Comparison of ENCODE assay signal across 11 mouse cellular contexts in the genomic region with DNA sequence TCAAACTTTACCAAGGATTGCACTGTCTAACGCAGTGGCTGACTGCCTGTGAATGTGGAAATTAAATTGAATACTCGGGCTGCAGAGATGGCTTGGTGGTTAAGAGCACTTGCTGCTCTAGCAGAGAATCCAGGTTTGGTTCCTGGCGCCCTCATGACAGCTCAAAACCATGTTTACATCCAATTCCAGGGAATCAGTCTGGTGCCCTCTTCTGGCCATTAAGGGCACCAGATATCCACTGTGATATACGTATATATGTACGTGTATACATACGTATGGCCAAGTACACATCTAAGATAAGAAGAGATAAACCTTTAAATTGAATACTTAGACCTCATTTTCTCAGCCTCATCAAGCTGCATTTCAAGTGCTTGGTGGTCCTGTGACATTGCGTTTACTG. TPM values are rescaled to one million over a fixed set of nuclear protein-coding genes. Genes with fewer than 3 reads are reported as not detected.
DNase-seq lines count a peak whose midpoint lies in the region; ATAC-seq and TF ChIP-seq lines count a peak whose summit lies in the region.
"Had no signal": no experiment of that assay in that cellular context is flagged by ENCODE, and none has a peak within 500 bp of the region (broad histone marks: within the 10 kb centered on the region; RNA-seq: fewer than 3 reads in every experiment).

No protein-coding gene starts in this region.

- no peaks in the 10 kb centered on the region for H3K9me3 ChIP-seq in embryonic facial prominence, embryonic 11.5 days (replicated peaks; ENCODE audit: control insufficient read depth, low read length)
- H3K9me3 ChIP-seq in embryonic facial prominence, embryonic 10.5 days: no peaks in the 10 kb centered on the region
- H3K9me3 ChIP-seq in kidney, embryonic 15.5 days (replicated peaks): no peaks in the 10 kb centered on the region
- peaks cover 5% of the 10 kb centered on the region for H3K9me3 ChIP-seq in CH12.LX (replicated peaks; ENCODE audit: low read length)
- no peaks in the 10 kb centered on the region; the same call in 1 of the 2 replicates for H3K9me3 ChIP-seq in hindbrain, embryonic 10.5 days

- peaks cover 5% of the 10 kb centered on the region for H3K27me3 ChIP-seq in embryonic facial prominence, embryonic 11.5 days (ENCODE audit: control insufficient read depth, insufficient read depth, low read length)
- peaks cover 14% of the 10 kb centered on the region for H3K27me3 ChIP-seq in embryonic facial prominence, embryonic 10.5 days (replicated peaks; ENCODE audit: low read depth, poor library complexity, severe bottlenecking)
- H3K27me3 ChIP-seq in kidney, adult 2 months (replicated peaks; ENCODE audit: control insufficient read depth, insufficient read depth, low read length): no peaks in the 10 kb centered on the region
- peaks cover 4% of the 10 kb centered on the region; the same call in 1 of the 2 replicates for H3K27me3 ChIP-seq in kidney, embryonic 15.5 days
- H3K27me3 ChIP-seq in CH12.LX (replicated peaks): no peaks in the 10 kb centered on the region
- H3K27me3 ChIP-seq in hindbrain, embryonic 10.5 days (ENCODE audit: insufficient read depth, poor library complexity, severe bottlenecking): peaks cover 18% of the 10 kb centered on the region

- TF ChIP-seq RAD21 in CH12.LX (IDR thresholded peaks at IDR 0.05; ENCODE audit: low read depth, low read length): peak; percentile 25

- in situ Hi-C loops in CH12.LX (cut with MboI; ENCODE audit: low pct_ligation_motif_present, low pct_unique_long_range_greater_than_20kb, low sequenced_read_pairs): loop anchor here (5.0 kb wide), 1 partner anchor 34 kb away; no protein-coding TSS in a partner anchor

- WGBS in embryonic facial prominence, embryonic 11.5 days: 91% methylated on average over 7 of the region's 7 CpGs
- 95% methylated on average over 7 of the region's 7 CpGs for WGBS in embryonic facial prominence, embryonic 10.5 days
- whole genome bisulfite sequencing in kidney, adult 2 months: 91% methylated on average over 7 of the region's 7 CpGs
- 91% methylated on average over 7 of the region's 7 CpGs for WGBS in kidney, embryonic 15.5 days
- 92% methylated on average over 7 of the region's 7 CpGs for WGBS in hindbrain, embryonic 10.5 days

- 0 out of 2 replicates have a peak, but pooled peaks have one; percentile 9 for TF ChIP-seq CTCF in kidney, adult 2 months (conservative IDR thresholded peaks at IDR 0.05; ENCODE audit: insufficient read depth, insufficient read length, low read depth, low read length)
- peak in 1 of 2 experiments; percentile 63; a peak in 2 of 4 replicates for TF ChIP-seq CTCF in CH12.LX (conservative IDR thresholded peaks at IDR 0.05 in 1 of 2, IDR thresholded peaks at IDR 0.05 in 1 of 2; ENCODE audit: low read depth in 2 of 2, low read length in 2 of 2)
- peak; percentile 25; the same call in 1 of the 2 replicates for TF ChIP-seq CTCF in brain, embryonic 14.5 days (IDR thresholded peaks at IDR 0.05; ENCODE audit: borderline replicate concordance, extremely low read depth, insufficient read depth, insufficient read length)

- dilution Hi-C loops in CH12.LX (cut with MboI; ENCODE audit: extremely low pct_ligation_motif_present, extremely low pct_unique_long_range_greater_than_20kb, low sequenced_read_pairs): no loop called here

- no peak for ATAC-seq in embryonic facial prominence, embryonic 11.5 days (replicated peaks; ENCODE audit: insufficient number of reproducible peaks, low FRiP score, low TSS enrichment, low read depth)
- no peak for ATAC-seq in kidney, embryonic 15.5 days (replicated peaks; ENCODE audit: low FRiP score)
- ATAC-seq: inflammation-experienced regulatory T-cells, adult 6 months had no signal

- DNase-seq in embryonic facial prominence, embryonic 11.5 days (ENCODE audit: low spot score): peak; percentile 47
- DNase-seq in embryonic facial prominence, embryonic 10.5 days (ENCODE audit: low spot score): no peak
- DNase-seq in kidney, adult 2 months: no peak
- DNase-seq in CH12.LX (ENCODE audit: extremely low read depth): no peak
- no peak for DNase-seq in brain, embryonic 14.5 days (ENCODE audit: low read depth)
- DNase-seq in hindbrain, embryonic 10.5 days (ENCODE audit: low spot score): no peak
- no peak for DNase-seq in ovary, postnatal 10 days (ENCODE audit: low spot score)
- DNase-seq: cerebellum, postnatal 14 days had no signal

- H3K79me2 ChIP-seq in CH12.LX (replicated peaks; ENCODE audit: control insufficient read depth, extremely low read depth, insufficient read depth, poor library complexity, severe bottlenecking): peaks cover 44% of the 10 kb centered on the region

- H3K4me1 ChIP-seq in embryonic facial prominence, embryonic 11.5 days (ENCODE audit: control insufficient read depth, insufficient read depth, low read length): peaks cover 11% of the 10 kb centered on the region
- H3K4me1 ChIP-seq in embryonic facial prominence, embryonic 10.5 days: peaks cover 74% of the 10 kb centered on the region
- peaks cover 6% of the 10 kb centered on the region; the same call in 1 of the 2 replicates for H3K4me1 ChIP-seq in kidney, adult 2 months (ENCODE audit: control insufficient read depth, insufficient read depth, low read length)
- H3K4me1 ChIP-seq in kidney, embryonic 15.5 days: peaks cover 71% of the 10 kb centered on the region
- H3K4me1 ChIP-seq in CH12.LX (ENCODE audit: control insufficient read depth in 1 of 2, insufficient read depth in 2 of 2): peaks cover 11 to 38% of the 10 kb centered on the region in 2 experiments
- H3K4me1 ChIP-seq in hindbrain, embryonic 10.5 days (replicated peaks): peaks cover 79% of the 10 kb centered on the region

- no peak overlapping the region for H3K4me3 ChIP-seq in embryonic facial prominence, embryonic 11.5 days (ENCODE audit: low read depth, low read length)
- no peak overlapping the region for H3K4me3 ChIP-seq in embryonic facial prominence, embryonic 10.5 days
- H3K4me3 ChIP-seq in kidney, adult 2 months (ENCODE audit: insufficient read depth, low read depth, low read length): no peak overlapping the region
- H3K4me3 ChIP-seq in kidney, embryonic 15.5 days (replicated peaks): no peak overlapping the region
- no peak overlapping the region for H3K4me3 ChIP-seq in CH12.LX (replicated peaks in 1 of 3; ENCODE audit: low read depth in 2 of 3, low read length in 2 of 3, poor library complexity in 1 of 3)
- H3K4me3 ChIP-seq in hindbrain, embryonic 10.5 days: no peak overlapping the region

- H3K27ac ChIP-seq in embryonic facial prominence, embryonic 11.5 days (replicated peaks; ENCODE audit: low read depth, low read length): no peak overlapping the region
- H3K27ac ChIP-seq in embryonic facial prominence, embryonic 10.5 days (replicated peaks): no peak overlapping the region
- H3K27ac ChIP-seq in kidney, adult 2 months (ENCODE audit: insufficient read depth, low read depth, low read length): no peak overlapping the region
- no peak overlapping the region for H3K27ac ChIP-seq in kidney, embryonic 15.5 days
- no peak overlapping the region for H3K27ac ChIP-seq in CH12.LX (ENCODE audit: insufficient read depth, low read depth)
- H3K27ac ChIP-seq in hindbrain, embryonic 10.5 days: no peak overlapping the region

- no peak overlapping the region for H3K9ac ChIP-seq in embryonic facial prominence, embryonic 11.5 days (replicated peaks; ENCODE audit: low read length)
- H3K9ac ChIP-seq in kidney, embryonic 15.5 days: no peak overlapping the region
- H3K9ac ChIP-seq in CH12.LX (ENCODE audit: insufficient read depth, low read depth): no peak overlapping the region

- H3K36me3 ChIP-seq in embryonic facial prominence, embryonic 11.5 days (replicated peaks; ENCODE audit: control insufficient read depth, insufficient read depth, low read depth, low read length): peaks cover 7% of the 10 kb centered on the region
- peaks cover 63% of the 10 kb centered on the region for H3K36me3 ChIP-seq in embryonic facial prominence, embryonic 10.5 days (replicated peaks)
- H3K36me3 ChIP-seq in kidney, adult 2 months (ENCODE audit: control insufficient read depth, insufficient read depth, low read length): no peaks in the 10 kb centered on the region
- peaks cover 61% of the 10 kb centered on the region for H3K36me3 ChIP-seq in kidney, embryonic 15.5 days
- peaks cover 58 to 65% of the 10 kb centered on the region in 2 experiments for H3K36me3 ChIP-seq in CH12.LX (replicated peaks in 1 of 2; ENCODE audit: control insufficient read depth in 1 of 2, insufficient read depth in 1 of 2, low read length in 1 of 2)
- peaks cover 63% of the 10 kb centered on the region for H3K36me3 ChIP-seq in hindbrain, embryonic 10.5 days

- TF ChIP-seq POLR2A in kidney, adult 2 months (IDR thresholded peaks at IDR 0.05; ENCODE audit: low read depth, low read length): no peak
- TF ChIP-seq POLR2A in CH12.LX (IDR thresholded peaks at IDR 0.05; ENCODE audit: low read depth, low read length): no peak
- TF ChIP-seq POLR2A in brain, embryonic 14.5 days (IDR thresholded peaks at IDR 0.05; ENCODE audit: borderline replicate concordance, extremely low read depth, insufficient read depth, insufficient read length, poor library complexity, severe bottlenecking): no peak

- TF ChIP-seq EP300 in CH12.LX (IDR thresholded peaks at IDR 0.05; ENCODE audit: low read length): no peak

- no peak overlapping the region for H3K4me2 ChIP-seq in embryonic facial prominence, embryonic 11.5 days (ENCODE audit: low read depth, low read length)
- H3K4me2 ChIP-seq in kidney, embryonic 15.5 days: no peak overlapping the region
- no peak overlapping the region for H3K4me2 ChIP-seq in CH12.LX (ENCODE audit: insufficient read depth, low read depth, poor library complexity, severe bottlenecking)
- H3K4me2 ChIP-seq: heart, embryonic 11.5 days had no signal

RNA-seq across cellular contexts. Expression of a gene that starts 3.0 kb away (rescaled TPM):
- polyA plus RNA-seq in embryonic facial prominence, embryonic 11.5 days (2014; fragmentation: Nextera tagmentation; extraction: Ambion mirVana): 3.7 and 3.9 TPM in 2 replicates
- polyA plus RNA-seq in embryonic facial prominence, embryonic 10.5 days (2016; fragmentation: Nextera tagmentation; extraction: Ambion mirVana): 2.1 and 2.2 TPM in 2 replicates
- 36.6 and 40.4 TPM in 2 replicates for polyA plus RNA-seq in kidney, adult 2 months (2012; rRNA removed)
- 2.8 and 3.9 TPM in 2 replicates for polyA plus RNA-seq in kidney, embryonic 15.5 days (2015; fragmentation: Nextera tagmentation; extraction: Ambion mirVana)
- total RNA-seq in CH12.LX (2012; rRNA removed) (50.7 and 55.6 TPM in 2 replicates), CH12.LX (2014; rRNA removed) (24.3 and 25.3 TPM in 2 replicates)
- 38.3 and 43.0 TPM in 2 replicates for polyA plus RNA-seq in CH12.LX (2012; ENCODE audit: insufficient read length, low read depth)
- polyA plus RNA-seq in brain, embryonic 14.5 days (2012; rRNA removed): 40.8 and 49.6 TPM in 2 replicates
- polyA plus RNA-seq in hindbrain, embryonic 10.5 days (2016; fragmentation: Nextera tagmentation; extraction: Ambion mirVana): 2.1 and 2.2 TPM in 2 replicates

RNA-seq across cellular contexts. Expression of a gene that starts 19.4 kb away (rescaled TPM):
- polyA plus RNA-seq in embryonic facial prominence, embryonic 11.5 days (2014; fragmentation: Nextera tagmentation; extraction: Ambion mirVana): 11.8 TPM in 2 replicates
- 18.2 and 20.0 TPM in 2 replicates for polyA plus RNA-seq in embryonic facial prominence, embryonic 10.5 days (2016; fragmentation: Nextera tagmentation; extraction: Ambion mirVana)
- 139 and 149 TPM in 2 replicates for polyA plus RNA-seq in kidney, adult 2 months (2012; rRNA removed)
- polyA plus RNA-seq in kidney, embryonic 15.5 days (2015; fragmentation: Nextera tagmentation; extraction: Ambion mirVana): 41.2 and 42.7 TPM in 2 replicates
- total RNA-seq in CH12.LX (2012; rRNA removed) (141 and 157 TPM in 2 replicates), CH12.LX (2014; rRNA removed) (63.8 and 66.1 TPM in 2 replicates)
- 169 and 221 TPM in 2 replicates for polyA plus RNA-seq in CH12.LX (2012; ENCODE audit: insufficient read length, low read depth)
- 13.1 and 13.5 TPM in 2 replicates for polyA plus RNA-seq in brain, embryonic 14.5 days (2012; rRNA removed)
- 18.3 and 24.0 TPM in 2 replicates for polyA plus RNA-seq in hindbrain, embryonic 10.5 days (2016; fragmentation: Nextera tagmentation; extraction: Ambion mirVana)

RNA-seq across cellular contexts. Expression of a gene that starts 34.1 kb away (rescaled TPM):
- 18.0 and 21.8 TPM in 2 replicates for polyA plus RNA-seq in embryonic facial prominence, embryonic 11.5 days (2014; fragmentation: Nextera tagmentation; extraction: Ambion mirVana)
- 23.2 and 24.1 TPM in 2 replicates for polyA plus RNA-seq in embryonic facial prominence, embryonic 10.5 days (2016; fragmentation: Nextera tagmentation; extraction: Ambion mirVana)
- polyA plus RNA-seq in kidney, adult 2 months (2012; rRNA removed): 53.9 and 56.5 TPM in 2 replicates
- polyA plus RNA-seq in kidney, embryonic 15.5 days (2015; fragmentation: Nextera tagmentation; extraction: Ambion mirVana): 13.2 and 16.6 TPM in 2 replicates
- total RNA-seq in CH12.LX (2012; rRNA removed) (5.6 and 7.9 TPM in 2 replicates), CH12.LX (2014; rRNA removed) (0.81 and 0.99 TPM in 2 replicates)
- polyA plus RNA-seq in CH12.LX (2012; ENCODE audit: insufficient read length, low read depth): 16.3 and 19.5 TPM in 2 replicates
- polyA plus RNA-seq in brain, embryonic 14.5 days (2012; rRNA removed): 175 and 188 TPM in 2 replicates
- polyA plus RNA-seq in hindbrain, embryonic 10.5 days (2016; fragmentation: Nextera tagmentation; extraction: Ambion mirVana): 15.6 and 17.0 TPM in 2 replicates

RNA-seq across cellular contexts. Expression of a gene that starts 36.7 kb away (rescaled TPM):
- 9.0 and 9.7 TPM in 2 replicates for polyA plus RNA-seq in embryonic facial prominence, embryonic 11.5 days (2014; fragmentation: Nextera tagmentation; extraction: Ambion mirVana)
- 13.0 and 14.4 TPM in 2 replicates for polyA plus RNA-seq in embryonic facial prominence, embryonic 10.5 days (2016; fragmentation: Nextera tagmentation; extraction: Ambion mirVana)
- 0.86 and 1.2 TPM in 2 replicates for polyA plus RNA-seq in kidney, adult 2 months (2012; rRNA removed)
- 4.3 and 5.1 TPM in 2 replicates for polyA plus RNA-seq in kidney, embryonic 15.5 days (2015; fragmentation: Nextera tagmentation; extraction: Ambion mirVana)
- total RNA-seq in CH12.LX (2012; rRNA removed) (4.2 and 5.0 TPM in 2 replicates), CH12.LX (2014; rRNA removed) (1.7 and 2.1 TPM in 2 replicates)
- polyA plus RNA-seq in CH12.LX (2012; ENCODE audit: insufficient read length, low read depth): 8.3 and 8.4 TPM in 2 replicates
- 7.0 and 9.9 TPM in 2 replicates for polyA plus RNA-seq in brain, embryonic 14.5 days (2012; rRNA removed)
- polyA plus RNA-seq in hindbrain, embryonic 10.5 days (2016; fragmentation: Nextera tagmentation; extraction: Ambion mirVana): 13.4 and 14.3 TPM in 2 replicates

RNA-seq across cellular contexts. Expression of a gene that starts 37.0 kb away (rescaled TPM):
- 476 and 532 TPM in 2 replicates for polyA plus RNA-seq in embryonic facial prominence, embryonic 11.5 days (2014; fragmentation: Nextera tagmentation; extraction: Ambion mirVana)
- 634 and 654 TPM in 2 replicates for polyA plus RNA-seq in embryonic facial prominence, embryonic 10.5 days (2016; fragmentation: Nextera tagmentation; extraction: Ambion mirVana)
- 397 and 399 TPM in 2 replicates for polyA plus RNA-seq in kidney, adult 2 months (2012; rRNA removed)
- polyA plus RNA-seq in kidney, embryonic 15.5 days (2015; fragmentation: Nextera tagmentation; extraction: Ambion mirVana): 475 and 488 TPM in 2 replicates
- total RNA-seq in CH12.LX (2012; rRNA removed) (863 and 969 TPM in 2 replicates), CH12.LX (2014; rRNA removed) (1,070 and 1,251 TPM in 2 replicates)
- 560 and 594 TPM in 2 replicates for polyA plus RNA-seq in CH12.LX (2012; ENCODE audit: insufficient read length, low read depth)
- 356 and 525 TPM in 2 replicates for polyA plus RNA-seq in brain, embryonic 14.5 days (2012; rRNA removed)
- polyA plus RNA-seq in hindbrain, embryonic 10.5 days (2016; fragmentation: Nextera tagmentation; extraction: Ambion mirVana): 642 and 643 TPM in 2 replicates
